Mouse (Mus musculus) heart, postnatal 4 days (tissue): ENCODE measurements around the gene Stat5b. TPM values are rescaled to one million over a fixed set of nuclear protein-coding genes. Genes with fewer than 3 reads are reported as not detected.

Experiments
- DNase-seq: peaks from one replicate; pipeline ENCODE4 v3.0.0; 2021
- total RNA-seq, 2 experiments: library from RNA; stranded (reverse); gene quantifications; 2 replicates each; pipeline ENCODE4 v1.2.3; 2021

The Stat5b gene
- total RNA-seq, 2 experiments from 2014 or later: 45.4 to 52.4 TPM

- no peak for DNase-seq
Observed at GRCm38 (mm10) chr11:100810516-100810915, 40.0 kb downstream of the Stat5b start.

- no peak for DNase-seq
Observed at GRCm38 (mm10) chr11:100806380-100807305, 43.9 kb downstream of the Stat5b start.

GRCm38 (mm10) chr11:100805535-100805934 lies 45.0 kb downstream of the Stat5b start:
- no peak for DNase-seq

GRCm38 (mm10) chr11:100804409-100804808 lies 46.1 kb downstream of the Stat5b start:
- no peak for DNase-seq

GRCm38 (mm10) chr11:100799426-100799825 lies 51.1 kb downstream of the Stat5b start:
- no peak for DNase-seq

- DNase-seq: no peak
Observed at GRCm38 (mm10) chr11:100796585-100796984, 53.9 kb downstream of the Stat5b start.

- no peak for DNase-seq
Observed at GRCm38 (mm10) chr11:100795386-100795785, 55.1 kb downstream of the Stat5b start.

GRCm38 (mm10) chr11:100791457-100792049 lies 59.0 kb downstream of the Stat5b start:
- peak; percentile 41 for DNase-seq

GRCm38 (mm10) chr11:100790644-100791043 lies 59.9 kb downstream of the Stat5b start:
- DNase-seq: peak; percentile 70

- DNase-seq: no peak
Observed at GRCm38 (mm10) chr11:100789702-100790101, 60.8 kb downstream of the Stat5b start.

- no peak for DNase-seq
Observed at GRCm38 (mm10) chr11:100785774-100786173, 64.8 kb downstream of the Stat5b start.

GRCm38 (mm10) chr11:100784286-100784685 lies 66.2 kb downstream of the Stat5b start:
- DNase-seq: no peak

- no peak for DNase-seq
Observed at GRCm38 (mm10) chr11:100782568-100782967, 68.0 kb downstream of the Stat5b start.

- DNase-seq: no peak
Observed at GRCm38 (mm10) chr11:100781763-100782475, 68.6 kb downstream of the Stat5b start.

GRCm38 (mm10) chr11:100780247-100780646 lies 70.3 kb downstream of the Stat5b start:
- DNase-seq: no peak

- DNase-seq: no peak
Observed at GRCm38 (mm10) chr11:100778069-100778468, 72.5 kb downstream of the Stat5b start.

GRCm38 (mm10) chr11:100775921-100776320 lies 74.6 kb downstream of the Stat5b start:
- no peak for DNase-seq

GRCm38 (mm10) chr11:100774261-100774660 lies 76.3 kb downstream of the Stat5b start:
- DNase-seq: no peak

- DNase-seq: peak; percentile 82
Observed at GRCm38 (mm10) chr11:100770646-100771408, 79.7 kb downstream of the Stat5b start, which contains the start of gene Ghdc. Gene Ghdc, minus strand, starts transcription at chr11:100770957.

GRCm38 (mm10) chr11:100769980-100770379 lies 80.5 kb downstream of the Stat5b start:
- DNase-seq: no peak

- DNase-seq: no peak
Observed at GRCm38 (mm10) chr11:100767871-100768270, 82.7 kb downstream of the Stat5b start.

GRCm38 (mm10) chr11:100766726-100767125 lies 83.8 kb downstream of the Stat5b start:
- DNase-seq: no peak
